Mouse (Mus musculus) thymus, adult 2 months (tissue): ENCODE measurements around the gene Iqch.

Experiments
- CTCF ChIP-seq: fragments of 200-500 bp; IDR thresholded peaks from 2 replicates; pipeline ENCODE4 v1.5.1; 2012; ENCODE audit warnings: mild to moderate bottlenecking, control low read depth, low read length, moderate library complexity, borderline replicate concordance; ENCODE audit not compliant: control insufficient read depth, poor library complexity, insufficient read depth; ENCODE audit errors: extremely low read depth
- POLR2A ChIP-seq: fragments of 200-500 bp; IDR thresholded peaks from 2 replicates; pipeline ENCODE4 v1.6.1; 2012; ENCODE audit warnings: mild to moderate bottlenecking, low read length, control low read depth, moderate library complexity; ENCODE audit not compliant: control insufficient read depth, poor library complexity, insufficient read depth; ENCODE audit errors: extremely low read depth

DNA sequence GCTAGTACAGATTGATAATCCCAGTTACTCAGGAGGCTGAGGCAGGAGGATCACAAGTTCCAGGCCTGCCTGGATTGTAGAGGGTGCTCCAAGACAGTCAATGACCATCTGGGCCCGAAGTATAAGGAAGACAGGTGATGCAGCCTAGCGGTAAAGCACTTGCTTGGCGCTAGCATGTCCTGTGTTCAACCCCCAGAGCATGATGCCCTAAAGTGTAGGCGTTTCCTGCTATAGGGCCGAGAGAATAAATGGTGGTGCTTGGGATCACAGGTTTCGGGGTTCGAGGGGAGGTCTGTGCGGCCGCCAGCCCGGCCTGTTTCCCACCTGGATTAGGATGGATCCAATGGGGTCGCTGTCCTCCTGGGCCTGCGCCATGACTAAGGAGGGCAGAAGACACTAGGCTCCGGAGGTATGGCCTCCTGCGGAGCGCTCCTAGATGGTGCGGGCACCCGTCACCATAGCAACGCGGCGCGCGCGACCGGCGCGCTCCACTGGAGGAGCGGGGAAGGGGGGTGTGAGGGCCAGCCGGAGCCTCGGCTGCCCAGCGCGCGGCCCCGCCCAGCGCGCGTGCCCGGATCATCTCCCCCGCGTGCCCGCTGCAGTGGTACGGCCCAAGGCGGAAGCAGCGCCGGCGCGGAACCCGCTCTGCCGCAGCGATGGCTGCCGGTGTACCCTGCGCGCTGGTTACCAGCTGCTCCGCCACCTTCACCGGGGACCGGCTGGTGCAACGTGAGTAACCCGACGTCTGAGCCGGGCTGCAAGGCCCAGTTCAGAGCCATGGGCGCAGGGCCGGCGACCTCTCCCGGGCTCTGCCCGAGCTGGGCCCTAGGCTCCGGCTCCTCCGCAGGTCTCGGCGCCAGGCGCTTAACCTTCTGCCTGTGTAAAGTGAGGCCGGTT, at the start of gene Iqch, which contains the start of gene Aagab:
- TF ChIP-seq POLR2A, result peak; percentile 97
- TF ChIP-seq CTCF, result peak; percentile 64; the same call in 1 of the 2 replicates
